ENCODE assay signal across 8 mouse cellular contexts in genomic region chr12:86771823-86772427, GRCm38 (mm10). TPM values are rescaled to one million over a fixed set of nuclear protein-coding genes. Genes with fewer than 3 reads are reported as not detected.
DNase-seq lines count a peak whose midpoint lies in the region; ATAC-seq and TF ChIP-seq lines count a peak whose summit lies in the region.

No protein-coding gene starts in this region.

- no peak overlapping the region for H3K9ac ChIP-seq in heart, embryonic 11.5 days (ENCODE audit: low read depth, low read length)
- no peak overlapping the region for H3K9ac ChIP-seq in limb, embryonic 12.5 days (replicated peaks)
- peak overlapping the region; percentile 50; the same call in 1 of the 2 replicates for H3K9ac ChIP-seq in midbrain, embryonic 16.5 days (ENCODE audit: low read depth, low read length)

- H3K4me2 ChIP-seq in heart, embryonic 11.5 days: no peak overlapping the region
- H3K4me2 ChIP-seq in limb, embryonic 12.5 days: peak overlapping the region; percentile 19; the same call in 1 of the 2 replicates
- H3K4me2 ChIP-seq in midbrain, embryonic 16.5 days (ENCODE audit: low read length): 0 out of 2 replicates have a peak overlapping the region, but pooled peaks have one; percentile 17

- H3K27ac ChIP-seq in heart, embryonic 11.5 days (ENCODE audit: low read depth, low read length): no peak overlapping the region
- H3K27ac ChIP-seq in limb, embryonic 12.5 days: no peak overlapping the region
- H3K27ac ChIP-seq in midbrain, embryonic 16.5 days (ENCODE audit: low read length): peak overlapping the region; percentile 76
- H3K27ac ChIP-seq in spleen, adult 2 months (ENCODE audit: insufficient read depth, low read length): no peak overlapping the region

- peaks cover 18% of the 10 kb centered on the region for H3K4me1 ChIP-seq in heart, embryonic 11.5 days (ENCODE audit: control insufficient read depth, insufficient read depth, low read length)
- H3K4me1 ChIP-seq in limb, embryonic 12.5 days (replicated peaks): peaks cover 7% of the 10 kb centered on the region
- peaks cover 19% of the 10 kb centered on the region for H3K4me1 ChIP-seq in midbrain, embryonic 16.5 days (ENCODE audit: control insufficient read depth, insufficient read depth, low read length)
- no peaks in the 10 kb centered on the region for H3K4me1 ChIP-seq in spleen, adult 2 months (ENCODE audit: control insufficient read depth, insufficient read depth, insufficient read length)

- no peak for ATAC-seq in heart, embryonic 11.5 days (replicated peaks; ENCODE audit: insufficient number of reproducible peaks, low FRiP score, low TSS enrichment)
- ATAC-seq in limb, embryonic 12.5 days (ENCODE audit: insufficient number of reproducible peaks, insufficient read depth, low FRiP score, low TSS enrichment, low read depth): no peak; the same call in 1 of the 2 replicates
- ATAC-seq in midbrain, embryonic 16.5 days: peak; percentile 71

- WGBS in heart, embryonic 11.5 days (ENCODE audit: insufficient replicate concordance): 12% methylated on average over 12 of the region's 12 CpGs
- WGBS in limb, embryonic 12.5 days: 7% methylated on average over 12 of the region's 12 CpGs
- WGBS in midbrain, embryonic 16.5 days: 12% methylated on average over 12 of the region's 12 CpGs
- 9% methylated on average over 12 of the region's 12 CpGs for WGBS in spleen, adult 2 months

- H3K4me3 ChIP-seq in heart, embryonic 11.5 days (ENCODE audit: low read depth, low read length): no peak overlapping the region
- no peak overlapping the region for H3K4me3 ChIP-seq in limb, embryonic 12.5 days (replicated peaks)
- no peak overlapping the region for H3K4me3 ChIP-seq in midbrain, embryonic 16.5 days (ENCODE audit: low read depth, low read length)
- H3K4me3 ChIP-seq in spleen, adult 2 months (ENCODE audit: extremely low read depth, insufficient read depth, insufficient read length): no peak overlapping the region

- no peaks in the 10 kb centered on the region for H3K36me3 ChIP-seq in heart, embryonic 11.5 days (ENCODE audit: control insufficient read depth, insufficient read depth, low read length)
- H3K36me3 ChIP-seq in limb, embryonic 12.5 days: no peaks in the 10 kb centered on the region
- H3K36me3 ChIP-seq in midbrain, embryonic 16.5 days (ENCODE audit: control insufficient read depth, insufficient read depth, low read length): no peaks in the 10 kb centered on the region
- no peaks in the 10 kb centered on the region for H3K36me3 ChIP-seq in spleen, adult 2 months (ENCODE audit: control insufficient read depth, insufficient read depth, low read length)

- H3K9me3 ChIP-seq in heart, embryonic 11.5 days (replicated peaks; ENCODE audit: control insufficient read depth, low read length): no peaks in the 10 kb centered on the region
- H3K9me3 ChIP-seq in limb, embryonic 12.5 days: no peaks in the 10 kb centered on the region
- H3K9me3 ChIP-seq in midbrain, embryonic 16.5 days (replicated peaks; ENCODE audit: control insufficient read depth, low read length, poor library complexity, severe bottlenecking): no peaks in the 10 kb centered on the region

- H3K27me3 ChIP-seq in heart, embryonic 11.5 days (ENCODE audit: control insufficient read depth, insufficient read depth, low read length): no peaks in the 10 kb centered on the region
- no peaks in the 10 kb centered on the region for H3K27me3 ChIP-seq in limb, embryonic 12.5 days
- H3K27me3 ChIP-seq in midbrain, embryonic 16.5 days (ENCODE audit: control insufficient read depth, insufficient read depth, low read depth, low read length): no peaks in the 10 kb centered on the region
- H3K27me3 ChIP-seq in spleen, adult 2 months (ENCODE audit: control insufficient read depth, insufficient read depth, low read length): no peaks in the 10 kb centered on the region

- peak; percentile 90; the same call in 1 of the 2 replicates for TF ChIP-seq CTCF in spleen, adult 2 months (IDR thresholded peaks at IDR 0.05; ENCODE audit: extremely low read depth, insufficient read depth, insufficient read length, insufficient replicate concordance)

- no peak for TF ChIP-seq POLR2A in spleen, adult 2 months (IDR thresholded peaks at IDR 0.05; ENCODE audit: low read depth, low read length)

- peak; percentile 99 for DNase-seq in heart, adult 11 months
- DNase-seq in embryo, embryonic 9.5 days (ENCODE audit: extremely low spot score): peak; percentile 89
- DNase-seq in gonadal fat pad, adult 2 months (ENCODE audit: low read depth): peak; percentile 89
- peak; percentile 89 to 95 for DNase-seq in kidney, adult 8-10 months
- DNase-seq in spleen, adult 2 months (ENCODE audit: low read depth in 1 of 2, low spot score in 2 of 2): peak; percentile 73 to 85

RNA-seq across cellular contexts. Expression of gene Lrrc74a, which starts 37.8 kb away (rescaled TPM):
- not detected in 2 replicates for polyA plus RNA-seq in heart, embryonic 11.5 days (2014; fragmentation: Nextera tagmentation; extraction: Ambion mirVana)
- 0.34 and 0.52 TPM in 2 replicates for polyA plus RNA-seq in gonadal fat pad, adult 2 months (2012; rRNA removed)
- polyA plus RNA-seq in limb, embryonic 12.5 days (2016; fragmentation: Nextera tagmentation; extraction: Ambion mirVana): not detected in 2 replicates
- not detected in 2 replicates for polyA plus RNA-seq in midbrain, embryonic 16.5 days (2015; fragmentation: Nextera tagmentation; extraction: Ambion mirVana)
- not detected in 2 replicates for polyA plus RNA-seq in spleen, adult 2 months (2012; rRNA removed)

RNA-seq across cellular contexts. Expression of gene Angel1, which starts 45.7 kb away (rescaled TPM):
- polyA plus RNA-seq in heart, embryonic 11.5 days (2014; fragmentation: Nextera tagmentation; extraction: Ambion mirVana): 7.9 and 10.6 TPM in 2 replicates
- polyA plus RNA-seq in gonadal fat pad, adult 2 months (2012; rRNA removed): 8.2 and 9.1 TPM in 2 replicates
- 15.1 and 15.8 TPM in 2 replicates for polyA plus RNA-seq in limb, embryonic 12.5 days (2016; fragmentation: Nextera tagmentation; extraction: Ambion mirVana)
- polyA plus RNA-seq in midbrain, embryonic 16.5 days (2015; fragmentation: Nextera tagmentation; extraction: Ambion mirVana): 10.6 and 10.8 TPM in 2 replicates
- 5.0 and 7.3 TPM in 2 replicates for polyA plus RNA-seq in spleen, adult 2 months (2012; rRNA removed)
